Mouse (Mus musculus) cerebellum, adult (tissue): ENCODE data around the gene Sypl2.
A peak's percentile ranks its signal among the peaks of the same experiment; 100 is the strongest.

Experiments used
- ATAC-seq: cut with Nextera tagmentation; 2 replicates; pipeline ENCODE4 v1.9.2; 2017; ENCODE audit warnings: mild to moderate bottlenecking, moderate library complexity, mixed read lengths; ENCODE audit not compliant: insufficient number of reproducible peaks, low FRiP score, low TSS enrichment

Sypl2 gene

DNA sequence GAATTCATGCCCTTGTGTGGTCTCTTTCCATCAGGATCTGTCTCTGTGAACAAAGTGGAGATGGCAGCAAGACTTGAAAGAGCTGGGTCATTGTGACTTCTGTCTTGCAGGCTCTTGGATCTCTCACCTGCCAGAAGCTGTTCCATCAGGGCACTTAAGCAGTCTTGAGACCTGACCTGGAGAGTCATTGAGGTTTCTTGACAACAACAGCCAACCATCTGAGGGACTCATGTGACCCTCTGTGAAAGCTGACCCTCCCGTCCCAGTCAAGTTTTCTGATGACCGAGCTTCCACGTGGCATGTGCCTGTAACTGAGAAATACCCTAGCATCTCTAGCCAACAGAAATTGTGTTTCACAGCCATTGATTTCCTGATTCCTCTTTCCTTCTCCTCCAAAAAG is 41.7 kb downstream of the Sypl2 start:
- no peak for ATAC-seq

DNA sequence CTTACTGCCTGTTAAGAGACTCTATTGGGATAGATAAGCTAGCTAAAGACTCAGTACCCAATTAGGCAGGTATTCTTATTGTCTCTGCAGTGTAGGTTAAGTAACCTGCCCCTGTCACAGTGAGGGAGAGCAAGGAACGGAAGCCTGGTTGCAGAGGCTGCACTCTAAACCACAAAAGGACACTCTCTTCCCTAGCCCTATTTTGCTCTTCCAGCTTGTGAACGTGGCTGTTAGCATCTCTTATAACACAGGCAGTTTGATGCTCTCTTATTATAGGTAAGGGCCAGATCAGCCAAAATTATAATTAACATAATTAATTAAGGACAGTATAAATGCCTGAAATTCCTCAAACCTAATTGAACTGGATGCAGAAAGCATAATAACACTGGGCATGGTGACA is 45.9 kb downstream of the Sypl2 start:
- ATAC-seq: no peak

DNA sequence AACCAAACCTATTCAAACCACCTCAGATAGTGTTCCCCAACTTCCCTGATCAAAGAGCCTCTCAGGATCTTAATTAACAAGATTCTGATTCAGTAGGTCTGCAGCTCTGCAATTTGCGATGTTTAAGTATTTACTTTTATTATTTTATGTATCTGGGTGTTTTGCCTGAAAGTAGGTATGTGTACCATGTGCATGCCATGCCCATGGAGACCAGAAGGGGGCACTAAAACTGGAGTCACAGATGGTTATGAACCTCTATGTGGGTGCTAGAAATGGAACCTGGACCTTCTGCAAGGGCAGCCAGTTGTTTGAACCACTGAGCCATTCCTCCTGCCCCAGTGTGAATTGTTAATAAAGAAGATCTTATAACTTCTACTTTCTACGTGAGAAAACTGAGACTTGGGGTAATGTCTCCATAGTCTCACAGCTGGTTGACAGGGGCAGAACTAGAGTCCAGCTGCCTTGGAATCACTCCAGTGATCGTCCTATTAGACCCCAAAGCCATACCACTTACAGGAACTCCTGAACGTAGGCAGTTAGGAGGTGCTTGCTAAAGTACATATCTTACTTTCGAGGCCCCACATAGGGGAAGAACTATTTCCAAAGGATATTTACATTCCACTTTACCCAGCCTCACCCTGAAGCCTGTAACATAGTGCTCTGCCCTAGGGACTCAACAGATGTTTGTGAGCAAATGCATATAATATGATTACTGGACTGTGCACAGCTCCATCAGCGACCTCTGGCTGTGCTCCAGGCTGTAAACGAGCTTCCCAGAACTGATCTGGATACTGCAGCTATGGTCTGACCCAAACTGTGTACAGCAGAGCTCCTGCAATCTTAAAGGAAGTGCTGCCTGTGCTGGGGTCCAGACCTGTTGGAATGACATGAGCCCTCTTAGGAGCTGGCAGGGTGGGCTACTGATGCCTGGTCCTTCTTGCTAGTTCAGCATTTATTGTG is 47.4 kb downstream of the Sypl2 start:
- ATAC-seq: no peak

DNA sequence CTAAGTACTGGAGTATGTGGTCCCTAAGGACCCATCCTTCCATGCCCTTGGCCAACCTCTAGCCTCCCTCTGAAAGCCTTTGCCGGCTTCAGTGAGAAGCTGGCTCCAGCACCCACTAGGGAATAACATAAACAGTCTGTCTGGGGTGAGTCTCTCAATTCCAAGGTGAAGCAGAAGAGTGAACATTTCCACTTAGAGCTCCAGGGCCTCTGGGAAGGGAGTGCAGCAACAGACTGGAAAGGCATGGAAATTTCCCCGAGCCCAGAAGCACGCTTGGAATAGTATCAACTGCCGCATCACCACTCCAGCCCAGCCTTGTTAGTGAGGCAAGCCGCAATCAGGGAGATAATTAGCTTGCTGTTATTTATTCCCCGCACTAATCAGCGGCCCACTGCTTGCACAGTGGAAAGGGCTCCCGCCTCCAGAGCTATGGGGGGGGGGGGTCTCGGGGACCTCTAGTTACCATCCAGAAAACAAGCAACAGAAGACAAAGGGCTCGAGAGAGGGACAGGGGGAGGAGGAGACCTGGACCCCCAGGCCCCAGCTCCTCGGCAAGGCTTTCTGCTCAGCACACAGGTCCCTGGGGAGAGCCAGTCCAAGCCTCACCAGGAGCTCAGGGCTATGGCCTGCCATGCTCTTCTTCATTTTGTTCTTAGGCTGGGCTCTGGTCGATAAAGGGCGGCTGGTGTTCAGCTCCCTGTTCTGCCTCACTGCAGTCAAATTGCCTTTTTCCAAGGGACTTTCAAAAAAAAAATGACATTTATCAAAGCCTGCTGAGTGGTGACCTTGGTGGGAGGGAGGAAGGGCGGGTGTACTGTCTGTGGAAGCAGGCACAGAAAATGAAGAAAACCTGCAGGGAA is 51.5 kb downstream of the Sypl2 start:
- ATAC-seq: peak; percentile 91

DNA sequence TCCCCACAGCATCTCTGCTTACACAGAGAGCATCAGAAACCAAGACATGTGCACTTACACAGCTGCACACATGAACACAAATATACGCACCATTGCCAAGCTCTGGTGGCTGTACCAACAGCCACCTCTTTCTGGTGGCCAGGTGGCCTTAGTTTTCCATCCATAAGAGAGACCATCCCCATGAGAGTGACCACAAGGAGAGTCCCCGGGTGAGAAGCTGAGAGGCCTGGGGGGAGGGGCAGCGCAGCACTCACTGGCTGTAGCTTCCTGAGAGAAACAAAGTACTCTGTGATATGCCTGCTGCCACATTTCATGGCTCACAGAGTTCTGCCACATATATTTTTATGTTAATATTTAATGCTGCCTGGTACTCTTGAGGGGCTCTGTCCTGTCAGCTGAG is 57.2 kb downstream of the Sypl2 start:
- ATAC-seq: no peak

DNA sequence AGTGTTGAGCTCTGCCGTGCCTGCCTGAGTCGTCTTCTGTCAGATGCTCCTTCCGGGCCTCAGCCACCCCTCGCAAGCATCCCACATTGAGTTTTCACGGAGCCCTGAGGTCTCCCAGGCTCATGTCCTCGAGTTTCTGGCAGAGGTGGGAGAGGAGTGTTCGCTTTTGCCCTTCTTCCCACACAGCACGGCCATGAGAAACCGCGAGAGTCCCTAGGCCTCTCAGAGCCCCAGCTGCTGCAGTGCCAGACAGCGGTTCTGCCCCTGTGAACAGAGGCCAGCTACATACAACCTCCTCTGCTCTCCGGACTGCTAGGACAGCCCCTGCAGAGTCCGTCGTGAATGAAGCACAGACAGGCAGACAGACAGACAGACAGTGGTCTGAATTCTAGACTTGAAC is 58.9 kb downstream of the Sypl2 start:
- ATAC-seq: no peak

DNA sequence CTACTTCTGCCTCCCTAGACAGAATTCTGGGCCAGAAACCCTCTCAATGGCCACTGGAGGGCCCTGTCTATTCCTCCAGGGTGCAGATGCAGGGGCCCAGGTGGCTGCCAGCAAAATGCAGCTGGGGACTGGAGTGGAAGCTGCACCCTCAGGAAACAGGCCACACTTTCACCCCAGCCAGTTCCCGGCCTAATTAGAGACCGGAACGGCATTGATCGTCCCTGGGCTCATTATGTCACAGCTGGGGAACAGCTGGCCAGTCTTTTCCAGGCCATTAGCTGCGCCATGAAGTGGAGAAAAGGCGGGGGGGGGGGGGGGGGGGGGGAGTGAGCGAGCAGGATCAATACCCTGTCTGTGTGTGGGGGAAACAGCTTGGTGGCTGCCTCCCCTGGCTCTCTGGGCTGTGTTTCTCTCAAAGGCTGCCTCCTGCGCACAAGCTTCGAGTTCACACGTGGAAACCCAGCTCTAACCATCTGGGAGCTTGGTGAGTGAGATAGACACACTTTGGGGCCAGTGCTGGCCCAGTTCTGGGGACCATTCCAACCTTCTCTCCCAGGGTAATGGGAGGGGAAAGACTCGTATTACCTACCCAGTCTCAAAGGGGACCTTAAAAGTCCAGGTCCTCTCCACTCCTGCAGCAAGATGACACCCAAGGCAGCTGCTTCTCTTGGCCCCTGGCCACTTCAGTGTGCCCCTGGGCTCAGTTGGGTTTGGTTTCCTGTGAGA is 59.8 kb downstream of the Sypl2 start:
- no peak for ATAC-seq

DNA sequence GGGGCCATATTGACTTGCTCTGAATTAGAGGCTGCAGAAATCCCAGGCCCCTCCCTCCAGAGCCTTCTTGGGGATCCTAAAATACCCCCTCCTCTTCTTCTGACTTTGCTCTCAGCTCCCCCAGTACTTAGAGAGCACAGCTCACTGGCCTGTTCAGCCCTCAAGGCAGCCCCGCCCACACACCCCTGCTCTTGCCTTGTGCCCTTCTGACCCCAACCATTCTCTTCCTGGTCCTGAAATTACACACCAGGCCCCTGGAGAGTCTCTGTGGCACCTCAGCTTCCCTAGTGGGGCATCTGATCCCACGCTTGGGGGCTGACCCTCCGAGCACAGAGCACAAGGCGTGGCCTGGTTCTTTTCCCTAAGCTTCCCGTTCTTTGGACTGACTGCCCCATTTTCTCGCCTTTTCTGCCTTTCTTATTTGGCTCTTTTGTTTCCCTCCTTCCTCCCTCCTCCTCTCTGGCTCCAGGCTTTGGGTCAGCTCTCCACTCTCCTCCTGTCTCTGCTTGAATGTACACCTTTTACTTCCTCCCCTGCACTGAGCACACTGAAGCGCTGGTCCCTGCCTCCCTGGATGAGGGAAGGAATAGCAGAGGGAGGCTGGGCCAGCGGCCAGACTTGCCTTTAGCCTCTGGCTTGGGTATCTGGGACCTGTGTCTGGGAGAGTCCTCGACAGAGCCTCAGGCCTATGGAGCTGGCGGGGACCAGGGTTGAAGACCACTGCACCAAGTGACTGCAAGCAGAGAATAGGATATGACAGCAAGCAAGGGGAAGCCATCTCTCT is 60.7 kb downstream of the Sypl2 start:
- no peak for ATAC-seq

DNA sequence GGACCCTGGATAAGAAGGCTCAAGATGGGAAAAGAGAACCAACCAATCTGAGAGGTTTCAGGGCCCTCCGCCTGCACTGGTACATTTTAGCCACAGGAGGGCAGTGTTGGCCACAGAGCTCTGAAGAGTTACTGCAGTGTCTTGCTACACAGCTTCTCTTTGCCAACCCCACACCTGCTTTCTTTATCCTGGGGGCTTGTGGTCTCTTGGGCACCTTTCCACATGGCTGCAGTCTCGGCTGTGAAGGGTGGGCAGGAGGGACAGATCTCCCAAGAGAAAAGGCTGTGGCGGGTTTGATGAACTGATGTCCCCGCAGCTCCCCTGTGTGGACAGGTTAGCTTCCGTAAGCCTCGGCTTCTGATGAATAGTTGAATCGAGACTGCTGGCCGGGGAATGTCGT is 61.6 kb downstream of the Sypl2 start:
- ATAC-seq: peak; percentile 88

DNA sequence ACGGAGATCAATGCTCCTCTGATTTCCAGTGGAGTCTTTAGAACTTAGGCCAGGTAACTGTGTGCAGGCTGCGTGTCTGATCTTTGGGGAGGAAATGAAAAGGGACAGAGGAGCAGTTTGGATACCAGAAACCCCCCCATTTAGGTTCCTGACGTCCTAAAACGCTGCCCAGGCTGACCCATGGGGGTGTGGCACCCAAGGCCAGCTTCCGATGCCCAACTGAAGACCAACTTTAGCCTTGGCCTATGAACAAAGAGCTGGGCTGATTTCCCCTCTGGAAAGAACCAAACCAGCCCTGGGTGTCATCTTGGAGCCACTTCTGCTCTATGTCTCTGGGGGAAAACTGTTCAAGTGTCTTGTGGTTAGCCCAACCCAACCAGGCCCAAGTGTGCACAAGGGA is 62.4 kb downstream of the Sypl2 start:
- no peak for ATAC-seq
